Mouse (Mus musculus) heart, adult 2 months (tissue): ENCODE results near the gene Bpifc.

Experiments
- CTCF ChIP-seq: fragments of 200-600 bp; IDR thresholded peaks from 2 replicates; pipeline ENCODE4 v1.8.1; 2022; ENCODE audit warnings: antibody characterized with exemption, mild to moderate bottlenecking, moderate library complexity
- EP300 ChIP-seq: fragments of 200-500 bp; IDR thresholded peaks from 2 replicates; pipeline ENCODE4 v1.6.1; 2011; ENCODE audit warnings: low read depth, low read length, control low read depth; ENCODE audit not compliant: insufficient read depth
- POLR2A ChIP-seq: fragments of 200-500 bp; IDR thresholded peaks from 2 replicates; pipeline ENCODE4 v1.6.1; 2011; ENCODE audit warnings: mild to moderate bottlenecking, low read depth, low read length, control low read depth; ENCODE audit not compliant: insufficient read depth

- TF ChIP-seq EP300: no peak
- TF ChIP-seq CTCF: no peak
- no peak for TF ChIP-seq POLR2A
These were observed 9.7 kb upstream of the Bpifc start for GRCm38 (mm10) chr10:86021408-86021748.
